Mouse (Mus musculus) heart, embryonic 13.5 days (tissue): Measurements from ENCODE around the gene Adamts10. TPM values are rescaled to one million over a fixed set of nuclear protein-coding genes. Genes with fewer than 3 reads are reported as not detected.

Experiments
- ATAC-seq: fragments of 200-750 bp; cut with Nextera tagmentation; 2 replicates; pipeline ENCODE4 v1.8.0; 2017; ENCODE audit warnings: moderate TSS enrichment; ENCODE audit not compliant: insufficient number of reproducible peaks, low FRiP score, low TSS enrichment; ENCODE audit errors: extremely low read depth
- H3K27ac ChIP-seq: fragments of 300-500 bp; sonication (generic); replicated peaks from 2 replicates; pipeline ENCODE4 v1.5.1; 2015; ENCODE audit warnings: moderate library complexity, mild to moderate bottlenecking, inconsistent platforms
- H3K27me3 ChIP-seq: fragments of 300-500 bp; sonication (generic); replicated peaks from 2 replicates; pipeline ENCODE4 v1.6.1; 2015; ENCODE audit warnings: mild to moderate bottlenecking, inconsistent platforms
- H3K36me3 ChIP-seq: fragments of 300-500 bp; sonication (generic); 2 replicates; pipeline ENCODE4 v1.6.1; 2015; ENCODE audit warnings: mild to moderate bottlenecking, inconsistent platforms
- H3K4me1 ChIP-seq: fragments of 300-500 bp; sonication (generic); 2 replicates; pipeline ENCODE4 v1.6.1; 2015; ENCODE audit warnings: inconsistent platforms
- H3K4me2 ChIP-seq: fragments of 300-500 bp; sonication (generic); 2 replicates; pipeline ENCODE4 v1.6.1; 2015; ENCODE audit warnings: inconsistent platforms, mild to moderate bottlenecking, moderate library complexity
- H3K4me3 ChIP-seq: fragments of 300-500 bp; sonication (generic); 2 replicates; pipeline ENCODE4 v1.5.1; 2015; ENCODE audit warnings: moderate library complexity, mild to moderate bottlenecking, inconsistent platforms
- H3K9ac ChIP-seq: fragments of 300-500 bp; sonication (generic); 2 replicates; pipeline ENCODE4 v1.6.1; 2015; ENCODE audit warnings: inconsistent platforms, mild to moderate bottlenecking, moderate library complexity
- H3K9me3 ChIP-seq: fragments of 300-500 bp; sonication (generic); 2 replicates; pipeline ENCODE4 v1.6.1; 2016; ENCODE audit warnings: inconsistent platforms
- whole genome bisulfite sequencing: fragments of 180-500 bp; shearing (Covaris S2); methylation state at CpG from one replicate; pipeline ENCODE4 v1.1.7; 2015; ENCODE audit warnings: mixed read lengths; 5-methylcytosine and 5-hydroxymethylcytosine counted together
- polyA plus RNA-seq: library from polyadenylated mRNA; unstranded; fragments of >200 nt; fragmentation: Nextera tagmentation; extraction: Ambion mirVana; gene quantifications from 2 replicates; pipeline ENCODE4 v1.2.1, GENCODE M21; 2015

Adamts10 gene
- polyA plus RNA-seq, 1 experiment from 2014 or later = 39.3 TPM

DNA sequence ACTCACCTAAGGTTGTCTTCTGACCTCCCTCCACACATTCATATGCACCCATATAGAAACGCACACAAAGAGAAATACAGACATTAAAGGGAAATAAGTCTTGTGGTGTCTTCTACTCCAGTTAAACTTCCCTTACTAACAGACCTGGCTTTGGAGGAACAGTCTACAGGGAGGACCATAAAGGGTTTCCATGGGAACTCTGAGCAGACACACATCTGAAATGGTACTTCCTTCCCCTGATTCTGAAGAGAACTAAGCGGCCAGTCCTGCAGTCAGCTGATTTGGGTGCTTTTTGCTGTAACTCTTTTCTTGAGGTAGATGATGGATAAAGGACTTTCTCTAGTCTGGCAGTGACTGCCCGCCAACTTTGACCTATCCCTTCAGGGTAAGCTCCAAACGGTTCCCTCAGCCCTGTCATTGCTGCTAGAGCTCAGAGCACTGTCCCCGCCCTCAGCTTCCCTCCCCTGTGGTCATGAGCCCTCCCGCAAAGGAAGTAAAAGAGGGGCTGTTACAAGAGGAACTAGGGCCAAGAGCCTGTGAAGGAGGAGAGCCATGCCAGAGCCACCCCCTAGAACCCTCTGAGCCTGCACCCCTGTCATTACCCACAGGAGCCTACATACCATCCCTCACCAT is 31.3 kb downstream of the Adamts10 start, which contains the start of gene Myo1f:
Gene Myo1f, plus strand, starts transcription at position 485 of the 633 bp plus-strand sequence.
- Histone ChIP-seq H3K9me3 (no peaks in the 10 kb centered on the region), H3K4me1 (no peaks in the 10 kb centered on the region), H3K4me3 (no peak within 1 kb of the TSS), H3K9ac (no peak within 1 kb of the TSS), H3K27me3 (no peaks in the 10 kb centered on the region), H3K4me2 (no peak within 1 kb of the TSS), H3K36me3 (peaks cover 37% of the 10 kb centered on the region), H3K27ac (no peak within 1 kb of the TSS)
- ATAC-seq = no peak
- 29% methylated on average over 6 of the region's 6 CpGs for WGBS

DNA sequence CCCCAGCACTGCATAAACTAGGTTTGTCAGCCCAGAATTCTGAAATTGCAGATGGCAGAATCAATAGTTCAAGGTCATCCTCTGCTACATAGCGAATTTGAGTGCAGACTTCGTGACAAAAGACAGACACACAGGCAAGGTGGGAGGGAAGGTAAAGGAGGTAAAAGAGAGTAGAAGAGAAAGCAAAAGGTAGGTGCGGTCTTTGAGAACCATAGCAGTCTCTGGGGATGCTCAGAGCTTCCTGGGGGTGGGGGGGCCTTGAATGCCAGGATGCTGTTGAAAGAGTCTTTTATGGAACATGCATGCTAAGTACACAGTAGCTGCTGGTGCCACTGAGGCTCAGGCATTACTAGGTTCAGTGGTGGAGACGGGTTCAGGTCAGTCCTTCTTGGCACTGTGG is 33.9 kb downstream of the Adamts10 start:
- ATAC-seq = no peak
- Histone ChIP-seq H3K4me1 (no peaks in the 10 kb centered on the region), H3K9me3 (no peaks in the 10 kb centered on the region), H3K27me3 (no peaks in the 10 kb centered on the region), H3K4me2 (no peak overlapping the region), H3K27ac (no peak overlapping the region), H3K36me3 (peaks cover 13% of the 10 kb centered on the region), H3K4me3 (no peak overlapping the region), H3K9ac (no peak overlapping the region)
- WGBS = 74% methylated on average over 4 of the region's 4 CpGs

DNA sequence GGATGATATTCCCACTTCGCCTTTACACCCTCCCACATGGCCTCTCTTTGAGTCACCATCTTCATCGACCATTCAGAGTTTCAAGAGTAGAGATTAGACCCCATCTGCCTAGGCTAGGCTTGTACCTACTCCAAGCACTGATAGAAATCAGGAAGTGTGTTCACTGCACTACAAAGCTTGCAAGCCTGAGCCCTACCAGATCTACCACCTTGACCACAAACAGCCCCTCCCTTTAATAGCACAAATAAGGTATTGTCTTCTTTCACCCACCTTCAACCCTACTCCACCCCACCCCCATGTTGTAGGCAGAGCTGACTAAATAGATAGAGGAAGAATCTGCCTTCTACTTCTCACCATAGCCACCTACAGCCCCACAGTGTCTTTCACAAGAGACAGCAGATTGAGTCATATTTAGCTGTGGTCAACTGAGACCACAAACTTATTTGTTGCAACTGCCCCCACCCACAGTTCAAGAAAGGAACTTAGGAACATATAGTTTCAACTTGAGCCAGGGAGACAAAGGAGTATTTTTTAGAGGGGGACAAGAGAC is 39.6 kb downstream of the Adamts10 start:
- Histone ChIP-seq H3K36me3 (no peaks in the 10 kb centered on the region), H3K9ac (no peak overlapping the region), H3K4me3 (no peak overlapping the region), H3K4me1 (no peaks in the 10 kb centered on the region), H3K9me3 (no peaks in the 10 kb centered on the region), H3K4me2 (no peak overlapping the region), H3K27ac (no peak overlapping the region), H3K27me3 (no peaks in the 10 kb centered on the region)
- ATAC-seq = no peak
- 52% methylated on average over 2 of the region's 2 CpGs for WGBS

DNA sequence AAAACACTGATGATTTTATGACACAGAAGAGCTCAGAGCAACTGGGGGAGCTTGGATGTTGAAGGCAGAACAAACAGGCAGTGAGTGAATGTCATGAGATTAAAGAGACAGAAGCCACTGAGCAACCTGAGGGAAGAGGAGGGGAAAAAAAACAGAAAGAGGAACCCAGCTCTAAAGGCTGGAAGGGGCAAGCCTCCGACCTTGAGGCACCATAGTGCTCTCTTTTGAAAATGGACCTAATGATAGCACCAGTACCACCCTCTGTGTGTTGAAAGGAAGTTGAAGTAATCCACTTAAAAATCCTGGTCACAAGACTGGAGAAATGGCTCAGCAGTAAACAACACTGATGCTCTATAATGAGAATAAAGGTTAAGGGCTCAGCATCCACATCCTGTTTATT is 40.6 kb downstream of the Adamts10 start:
- H3K9ac ChIP-seq = no peak overlapping the region
- no peaks in the 10 kb centered on the region for H3K9me3 ChIP-seq
- H3K36me3 ChIP-seq = no peaks in the 10 kb centered on the region
- ATAC-seq = no peak
- no peaks in the 10 kb centered on the region for H3K4me1 ChIP-seq
- no peak overlapping the region for H3K4me3 ChIP-seq
- no peak overlapping the region for H3K4me2 ChIP-seq
- 28% methylated on average over 1 of the region's 1 CpGs for WGBS
- no peak overlapping the region for H3K27ac ChIP-seq
- no peaks in the 10 kb centered on the region for H3K27me3 ChIP-seq

DNA sequence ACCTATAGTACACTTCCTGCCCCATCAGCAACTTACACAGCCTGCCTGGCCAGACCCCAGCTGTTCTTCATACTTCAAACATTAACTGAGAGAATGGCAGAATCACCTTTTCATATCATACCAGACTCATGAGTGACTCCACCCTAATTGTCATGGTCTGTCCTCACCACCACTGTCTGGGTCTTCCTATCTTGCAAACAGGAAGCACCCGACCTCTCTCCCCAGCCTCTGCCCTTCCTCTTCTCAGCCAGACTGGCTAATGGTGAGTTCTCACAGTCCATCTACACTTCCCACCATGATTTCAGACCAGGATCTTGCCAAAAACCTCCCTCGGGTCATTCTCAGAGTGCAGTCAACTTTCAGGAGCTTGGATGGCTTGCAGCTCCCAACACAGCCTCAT is 42.2 kb downstream of the Adamts10 start:
- Histone ChIP-seq H3K9me3 (no peaks in the 10 kb centered on the region), H3K27ac (no peak overlapping the region), H3K36me3 (no peaks in the 10 kb centered on the region), H3K4me2 (no peak overlapping the region), H3K4me1 (no peaks in the 10 kb centered on the region), H3K9ac (no peak overlapping the region), H3K27me3 (no peaks in the 10 kb centered on the region), H3K4me3 (no peak overlapping the region)
- WGBS = 54% methylated on average over 2 of the region's 2 CpGs
- ATAC-seq = no peak

DNA sequence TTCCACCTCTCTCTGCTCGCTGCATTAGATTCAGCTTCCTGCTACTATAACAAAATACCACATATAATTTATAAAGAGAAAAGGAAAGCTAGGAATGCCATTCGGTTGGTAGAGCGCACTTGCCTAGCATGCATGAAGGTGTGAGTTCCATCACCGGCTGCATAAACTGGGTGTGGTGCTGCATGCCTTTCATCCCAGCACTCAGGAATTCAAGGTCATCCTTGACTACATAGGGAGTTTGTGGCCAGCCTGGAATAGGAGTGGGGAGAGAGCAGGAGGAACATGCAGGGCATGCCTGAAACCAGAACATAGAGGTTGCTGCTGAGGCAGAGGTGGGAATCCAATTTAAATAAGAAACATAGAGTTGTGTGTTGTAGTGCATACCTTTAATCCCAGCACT is 60.1 kb downstream of the Adamts10 start:
- H3K9ac ChIP-seq = no peak overlapping the region
- no peaks in the 10 kb centered on the region for H3K4me1 ChIP-seq
- H3K4me2 ChIP-seq = no peak overlapping the region
- WGBS = 71% methylated on average over 4 of the region's 4 CpGs
- H3K36me3 ChIP-seq = no peaks in the 10 kb centered on the region
- peaks cover 3% of the 10 kb centered on the region; the same call in 1 of the 2 replicates for H3K27me3 ChIP-seq
- ATAC-seq = no peak
- H3K27ac ChIP-seq = no peak overlapping the region
- no peak overlapping the region for H3K4me3 ChIP-seq
- H3K9me3 ChIP-seq = no peaks in the 10 kb centered on the region

DNA sequence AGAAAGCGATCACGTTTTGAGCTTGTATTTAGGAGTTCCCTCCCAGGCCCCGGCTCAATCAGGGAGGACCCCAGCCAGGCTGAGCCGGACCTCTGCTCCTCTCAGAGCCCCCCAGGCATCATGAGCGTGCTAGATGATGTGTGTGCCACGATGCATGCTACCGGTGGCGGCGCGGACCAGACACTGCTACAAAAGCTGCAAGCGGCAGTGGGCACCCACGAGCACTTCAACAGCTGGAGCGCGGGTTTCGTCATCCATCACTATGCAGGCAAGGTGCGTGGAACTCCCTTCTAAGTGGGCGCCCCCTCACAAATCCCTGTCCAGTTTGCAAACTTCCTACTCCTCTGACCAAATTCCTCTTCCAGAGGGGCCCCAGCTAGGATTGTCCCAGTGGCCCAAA is 62.0 kb downstream of the Adamts10 start:
- Histone ChIP-seq H3K27ac (no peak overlapping the region), H3K4me2 (no peak overlapping the region), H3K9ac (no peak overlapping the region), H3K4me3 (no peak overlapping the region), H3K4me1 (no peaks in the 10 kb centered on the region), H3K9me3 (no peaks in the 10 kb centered on the region), H3K27me3 (0 out of 2 replicates have a peak, but pooled peaks cover 3% of the 10 kb centered on the region), H3K36me3 (no peaks in the 10 kb centered on the region)
- 61% methylated on average over 17 of the region's 17 CpGs for WGBS
- ATAC-seq = no peak

DNA sequence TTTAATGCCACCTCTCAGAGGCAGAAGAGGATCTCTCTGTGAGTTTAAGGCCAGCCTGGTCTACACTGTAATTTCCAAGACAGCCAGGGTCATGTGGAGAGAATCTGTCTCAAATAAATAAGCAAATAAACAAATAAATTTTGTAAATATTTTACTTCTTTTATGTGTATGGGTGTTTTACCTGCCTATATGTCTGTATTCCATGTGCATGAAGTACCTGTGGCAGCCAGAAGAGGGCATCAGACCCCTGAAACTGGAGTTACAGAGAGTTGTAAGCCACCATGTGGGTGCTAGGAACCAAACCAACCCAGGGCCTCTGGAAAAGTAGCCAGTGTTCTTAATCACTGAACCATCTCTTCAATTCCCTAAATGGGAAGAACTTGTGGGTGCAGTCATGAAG is 73.3 kb downstream of the Adamts10 start:
- ATAC-seq = no peak
- Histone ChIP-seq H3K36me3 (no peaks in the 10 kb centered on the region), H3K27me3 (no peaks in the 10 kb centered on the region), H3K4me2 (no peak overlapping the region), H3K27ac (no peak overlapping the region), H3K4me1 (no peaks in the 10 kb centered on the region), H3K4me3 (no peak overlapping the region), H3K9me3 (peaks cover 8% of the 10 kb centered on the region; the same call in 1 of the 2 replicates), H3K9ac (no peak overlapping the region)

DNA sequence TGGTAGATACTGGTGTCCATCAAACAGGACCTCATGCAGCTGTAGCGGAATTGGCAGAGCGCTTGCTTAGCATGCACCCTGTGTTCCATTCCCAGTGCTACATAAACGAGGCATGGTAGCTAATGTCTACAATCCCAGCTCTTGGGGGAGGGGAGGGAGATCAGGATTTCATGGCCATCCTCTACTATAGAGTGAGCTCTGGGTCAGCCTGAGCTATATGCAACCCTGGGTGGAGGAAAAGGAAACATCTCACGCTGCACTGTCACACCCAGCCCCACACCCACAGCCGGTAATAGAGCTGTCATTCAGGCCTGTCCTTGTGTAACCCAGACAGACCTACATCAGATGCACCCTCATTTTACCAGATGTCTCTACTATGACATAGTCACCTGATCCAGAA is 74.5 kb downstream of the Adamts10 start:
- WGBS = 87% methylated on average over 5 of the region's 5 CpGs
- Histone ChIP-seq H3K9me3 (peaks cover 8% of the 10 kb centered on the region; the same call in 1 of the 2 replicates), H3K27ac (no peak overlapping the region), H3K4me3 (no peak overlapping the region), H3K36me3 (no peaks in the 10 kb centered on the region), H3K4me2 (no peak overlapping the region), H3K9ac (no peak overlapping the region), H3K27me3 (no peaks in the 10 kb centered on the region), H3K4me1 (no peaks in the 10 kb centered on the region)
- ATAC-seq = no peak

DNA sequence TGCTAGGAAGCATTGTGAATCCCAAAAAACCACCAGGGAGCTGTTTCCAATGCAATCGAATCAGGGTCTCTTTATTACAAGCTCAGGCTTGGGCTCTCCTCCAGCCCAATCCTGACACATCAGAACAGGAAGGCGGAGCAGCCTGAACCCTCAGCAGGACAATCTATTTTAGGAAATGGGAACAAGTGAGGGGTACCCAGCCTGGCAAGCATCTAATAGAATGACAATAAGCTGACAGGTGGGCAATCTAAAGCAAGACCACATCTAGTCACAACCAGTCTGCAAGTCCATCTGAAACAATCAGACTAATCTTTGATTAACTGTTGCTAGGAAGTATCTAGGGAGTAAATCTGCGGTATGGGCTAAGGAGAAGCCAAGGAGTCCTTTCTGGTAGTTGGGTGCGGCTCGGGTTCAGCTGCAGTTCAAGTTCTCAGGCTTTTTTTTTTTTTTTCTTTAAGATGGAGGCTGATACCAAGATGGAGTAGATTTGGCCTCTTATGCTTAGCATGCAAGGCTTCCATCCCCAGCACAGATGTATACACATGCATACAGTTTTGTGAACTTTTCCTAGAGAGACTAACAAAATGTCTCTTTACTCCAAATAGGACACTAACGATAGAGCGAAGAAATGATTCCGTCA is 76.0 kb downstream of the Adamts10 start:
- Histone ChIP-seq H3K36me3 (no peaks in the 10 kb centered on the region), H3K4me1 (no peaks in the 10 kb centered on the region), H3K27me3 (no peaks in the 10 kb centered on the region), H3K4me3 (no peak overlapping the region), H3K9me3 (peaks cover 8% of the 10 kb centered on the region; the same call in 1 of the 2 replicates), H3K9ac (no peak overlapping the region), H3K4me2 (no peak overlapping the region), H3K27ac (no peak overlapping the region)
- WGBS = 77% methylated on average over 8 of the region's 8 CpGs
- no peak for ATAC-seq

DNA sequence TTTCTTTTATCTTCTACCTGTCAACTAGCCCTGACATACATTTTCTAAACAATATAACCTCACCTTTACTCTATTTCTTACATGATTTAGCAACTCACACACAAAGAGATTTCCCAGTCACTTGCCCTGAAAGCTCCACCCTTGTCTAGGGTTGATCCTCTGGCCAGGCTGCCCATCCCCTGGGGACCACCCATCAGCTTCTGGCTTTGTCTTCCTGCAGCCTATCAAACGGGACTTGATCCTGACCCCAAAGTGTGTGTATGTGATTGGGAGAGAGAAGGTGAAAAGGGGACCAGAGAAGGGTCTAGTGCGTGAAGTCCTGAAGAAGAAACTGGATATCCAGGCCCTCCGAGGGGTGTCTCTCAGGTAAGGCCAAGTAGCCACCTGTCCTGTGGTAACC is 76.8 kb downstream of the Adamts10 start:
- Histone ChIP-seq H3K27ac (no peak overlapping the region), H3K4me2 (no peak overlapping the region), H3K36me3 (no peaks in the 10 kb centered on the region), H3K27me3 (no peaks in the 10 kb centered on the region), H3K9ac (no peak overlapping the region), H3K9me3 (peaks cover 8% of the 10 kb centered on the region; the same call in 1 of the 2 replicates), H3K4me3 (no peak overlapping the region), H3K4me1 (no peaks in the 10 kb centered on the region)
- no peak for ATAC-seq
- WGBS = 77% methylated on average over 3 of the region's 3 CpGs

DNA sequence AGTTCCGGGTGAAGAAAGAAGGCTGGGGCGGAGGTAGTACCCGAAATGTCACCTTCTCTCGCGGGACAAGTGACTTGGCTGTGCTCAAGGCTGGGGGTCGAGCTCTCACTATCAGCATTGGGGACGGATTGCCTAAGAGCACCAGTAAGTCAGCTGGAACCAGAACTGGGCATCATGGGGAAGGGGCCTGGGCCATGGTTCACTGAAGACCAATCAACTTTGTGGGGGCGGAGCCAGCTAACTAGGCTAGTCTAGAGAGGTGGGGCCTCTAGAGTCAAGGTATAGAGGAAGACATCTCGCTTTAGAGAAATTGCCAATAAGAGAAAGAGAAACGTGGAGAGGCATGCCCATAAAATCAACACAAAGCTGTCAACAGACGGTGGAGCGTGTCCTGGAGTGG is 77.9 kb downstream of the Adamts10 start:
- H3K27ac ChIP-seq = no peak overlapping the region
- H3K9ac ChIP-seq = no peak overlapping the region
- H3K27me3 ChIP-seq = no peaks in the 10 kb centered on the region
- WGBS = 81% methylated on average over 12 of the region's 12 CpGs
- H3K4me1 ChIP-seq = no peaks in the 10 kb centered on the region
- peaks cover 8% of the 10 kb centered on the region; the same call in 1 of the 2 replicates for H3K9me3 ChIP-seq
- H3K36me3 ChIP-seq = no peaks in the 10 kb centered on the region
- ATAC-seq = no peak
- H3K4me2 ChIP-seq = no peak overlapping the region
- H3K4me3 ChIP-seq = no peak overlapping the region
